Mouse (Mus musculus) common myeloid progenitor, adult 5-6 weeks (primary cell): ENCODE data around the gene Prkg1. TPM values are rescaled to one million over a fixed set of nuclear protein-coding genes. Genes with fewer than 3 reads are reported as not detected.
"Not testable (repeated sequence)": the region's sequence is repeated elsewhere in the genome, so short reads cannot be mapped to it uniquely, and the experiment has no call there.

Experiments
- ATAC-seq: replicated peaks from 2 replicates; pipeline ENCODE4 v1.8.0; 2016; ENCODE audit warnings: low read depth, mild to moderate bottlenecking, moderate TSS enrichment, inconsistent platforms; ENCODE audit not compliant: poor library complexity, severe bottlenecking
- total RNA-seq: library from RNA; stranded (forward); fragments of 200-1000, 187-1606 nt; gene quantifications from 2 replicates; pipeline ENCODE4 v1.2.3, GENCODE M21; 2017

The Prkg1 gene
- total RNA-seq, 1 experiment from 2014 or later, result 8.5 TPM

GRCm38 (mm10) chr19:30553740-30554139 lies 1211.1 kb downstream of the Prkg1 start:
- ATAC-seq, result no peak

DNA sequence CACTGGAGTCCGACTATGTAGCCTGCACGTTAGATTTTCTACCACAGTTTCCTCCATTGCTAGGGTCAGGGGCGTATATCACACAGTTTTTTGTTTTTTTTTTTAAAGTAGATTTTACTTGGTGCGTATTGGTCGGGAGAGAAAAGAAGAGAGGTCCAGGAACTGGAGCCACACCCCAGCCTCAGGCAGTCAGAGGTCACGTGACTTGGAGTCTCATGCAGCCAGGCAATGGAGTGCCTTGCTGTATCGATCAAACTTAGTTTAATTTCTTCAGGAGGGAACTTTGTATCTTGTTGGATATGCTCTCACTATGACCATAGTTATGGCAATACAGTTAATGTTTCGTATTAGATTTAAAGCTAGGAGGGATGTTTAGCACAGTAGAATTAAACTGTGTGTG lies 1212.6 kb downstream of the Prkg1 start:
- no peak for ATAC-seq

GRCm38 (mm10) chr19:30549854-30550647 lies 1214.8 kb downstream of the Prkg1 start:
- no peak for ATAC-seq

- ATAC-seq, result peak; percentile 55
Observed at GRCm38 (mm10) chr19:30549044-30549853, 1215.6 kb downstream of the Prkg1 start, which contains the start of gene Dkk1. Gene Dkk1, minus strand, starts transcription at chr19:30549665.

GRCm38 (mm10) chr19:30548411-30549043 lies 1216.3 kb downstream of the Prkg1 start:
- ATAC-seq, result peak; percentile 62

- ATAC-seq, result not testable (repeated sequence)
Observed at GRCm38 (mm10) chr19:30539365-30539941, 1225.4 kb downstream of the Prkg1 start.

DNA sequence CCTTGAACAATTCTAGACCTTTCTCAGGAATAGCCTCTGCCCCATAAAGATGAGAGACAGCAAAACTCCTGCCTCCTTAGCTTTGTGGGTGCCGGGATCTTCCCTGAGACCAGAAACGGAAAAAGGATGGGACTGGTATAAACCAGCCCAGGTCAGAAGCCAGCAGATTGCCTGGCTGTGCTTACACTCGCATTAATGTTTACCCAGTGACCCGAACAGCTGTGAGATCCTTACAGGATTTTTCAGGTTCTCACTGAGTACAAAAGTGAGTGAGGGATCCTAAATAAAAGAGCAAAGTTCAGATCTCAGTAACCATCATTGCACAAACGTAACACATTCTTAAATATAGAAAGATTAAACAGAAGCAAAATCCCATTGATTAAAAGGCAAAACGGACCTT lies 1248.1 kb downstream of the Prkg1 start:
- no peak for ATAC-seq

Other genes with a start within 250 kb of the Prkg1 start
- gene A1cf, start 103.7 kb upstream of the Prkg1 start, total RNA-seq, result 1.4 TPM in 1 of 2 replicates, not detected in the other